Comparison of ENCODE assay signal across 10 mouse cellular contexts in the genomic region with DNA sequence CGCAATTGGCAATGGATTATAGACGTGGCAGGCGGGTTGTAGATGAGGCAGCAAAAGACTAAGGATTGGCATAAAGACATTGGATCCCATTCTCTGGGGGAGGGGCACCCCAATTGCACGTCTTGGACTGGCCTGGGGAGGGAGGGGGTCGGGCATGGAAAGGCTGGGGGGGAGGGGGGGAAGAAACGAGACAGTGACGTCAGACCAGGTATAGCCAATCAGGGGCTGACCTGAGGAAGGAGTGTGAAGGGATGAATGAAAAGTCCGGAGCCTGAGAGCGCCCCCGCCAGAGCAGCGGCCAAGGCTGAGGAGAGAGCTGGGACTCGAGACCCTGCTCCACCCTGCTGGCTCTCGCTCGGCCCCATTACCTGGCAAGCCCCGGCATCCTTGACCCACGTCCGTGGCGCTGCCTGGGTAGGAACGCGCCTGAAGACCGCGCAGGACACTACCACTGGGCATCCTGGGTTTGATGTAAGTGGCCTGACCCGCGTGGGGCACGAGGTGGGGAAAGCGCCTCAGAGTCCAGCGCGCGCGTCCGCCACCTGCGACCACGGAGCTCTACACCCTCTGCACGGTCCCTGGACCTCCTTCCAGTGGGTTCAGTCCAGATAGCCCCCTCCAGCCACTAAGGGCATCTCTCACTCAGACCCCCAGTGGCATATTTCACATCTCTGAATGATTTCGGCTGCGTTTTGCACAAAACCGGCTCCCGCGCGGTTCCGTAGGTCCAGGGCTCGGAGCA. TPM values are rescaled to one million over a fixed set of nuclear protein-coding genes. Genes with fewer than 3 reads are reported as not detected.
DNase-seq lines count a peak whose midpoint lies in the region; ATAC-seq and TF ChIP-seq lines count a peak whose summit lies in the region.
"Had no signal": no experiment of that assay in that cellular context is flagged by ENCODE, and none has a peak within 500 bp of the region (broad histone marks: within the 10 kb centered on the region; RNA-seq: fewer than 3 reads in every experiment).

No protein-coding gene starts in this region.

- H3K4me2 ChIP-seq in embryonic facial prominence, embryonic 15.5 days (replicated peaks): peak overlapping the region; percentile 43

- no peak for TF ChIP-seq CTCF in heart, adult 2 months (IDR thresholded peaks at IDR 0.05)
- TF ChIP-seq CTCF in left cerebral cortex, adult 2 months (IDR thresholded peaks at IDR 0.05): no peak

- H3K27me3 ChIP-seq in heart, adult 2 months (ENCODE audit: control insufficient read depth, insufficient read depth, low read length): peaks cover 27% of the 10 kb centered on the region
- H3K27me3 ChIP-seq in embryonic facial prominence, embryonic 15.5 days: peaks cover 96% of the 10 kb centered on the region

- TF ChIP-seq POLR2A in heart, adult 2 months (IDR thresholded peaks at IDR 0.05; ENCODE audit: insufficient read depth, low read depth, low read length): no peak

- H3K4me3 ChIP-seq in heart, adult 2 months: peak overlapping the region; percentile 18; the same call in 1 of the 2 replicates
- H3K4me3 ChIP-seq in embryonic facial prominence, embryonic 15.5 days (replicated peaks): peak overlapping the region; percentile 28; the same call in 1 of the 2 replicates
- H3K4me3 ChIP-seq in left cerebral cortex, adult 2 months: peak overlapping the region; percentile 51

- no peak for DNase-seq in heart, adult 2 months
- no peak for DNase-seq in heart, adult 18-20 months
- peak; percentile 93 for DNase-seq in Muller cell, postnatal 12 days (ENCODE audit: inconsistent ontology term)
- peak; percentile 79 to 82 for DNase-seq in left cerebral cortex, adult 2 months (ENCODE audit: extremely low spot score in 1 of 2, low spot score in 2 of 2)
- peak; percentile 75 to 81 for DNase-seq in right cerebral cortex, adult 2 months (ENCODE audit: low spot score in 2 of 2)
- DNase-seq in ovary, postnatal 36 days (ENCODE audit: low spot score): no peak
- no peak for DNase-seq in thymus, postnatal 4 days

- H3K9me3 ChIP-seq in embryonic facial prominence, embryonic 15.5 days (replicated peaks): no peaks in the 10 kb centered on the region

- no peak overlapping the region for H3K27ac ChIP-seq in heart, adult 2 months
- no peak overlapping the region for H3K27ac ChIP-seq in embryonic facial prominence, embryonic 15.5 days (replicated peaks)
- peak overlapping the region; percentile 95 for H3K27ac ChIP-seq in left cerebral cortex, adult 2 months

- no peak for TF ChIP-seq EP300 in heart, adult 2 months (IDR thresholded peaks at IDR 0.05; ENCODE audit: insufficient read depth, low read depth, low read length)

- no peaks in the 10 kb centered on the region for H3K36me3 ChIP-seq in heart, adult 2 months (ENCODE audit: control insufficient read depth, insufficient read depth, low read length)
- H3K36me3 ChIP-seq in embryonic facial prominence, embryonic 15.5 days: no peaks in the 10 kb centered on the region

- 3% methylated on average over 41 of the region's 42 CpGs for WGBS in heart, adult 2 months
- 2% methylated on average over 42 of the region's 42 CpGs for WGBS in embryonic facial prominence, embryonic 15.5 days

- no peaks in the 10 kb centered on the region for H3K79me2 ChIP-seq in heart, adult 2 months (replicated peaks; ENCODE audit: control insufficient read depth, insufficient read depth, low read length)

- intact Hi-C loops in heart, adult 2 months (cut with DNase I): no loop called here
- intact Hi-C loops in left cerebral cortex, adult 2 months (cut with DNase I): no loop called here

- H3K9ac ChIP-seq in heart, adult 2 months (ENCODE audit: low read depth, low read length): no peak overlapping the region
- H3K9ac ChIP-seq in embryonic facial prominence, embryonic 15.5 days: no peak overlapping the region

- no peaks in the 10 kb centered on the region; the same call in 1 of the 2 replicates for H3K4me1 ChIP-seq in heart, adult 2 months (ENCODE audit: control insufficient read depth, insufficient read depth, low read length)
- H3K4me1 ChIP-seq in embryonic facial prominence, embryonic 15.5 days: peaks cover 21% of the 10 kb centered on the region

- no peak for ATAC-seq in embryonic facial prominence, embryonic 15.5 days (ENCODE audit: insufficient number of reproducible peaks, low FRiP score, low TSS enrichment, low read depth)

RNA-seq across cellular contexts. Expression of a gene that starts 40.1 kb away (rescaled TPM):
- total RNA-seq in heart, adult 2 months (2021): not detected
- 0.20 TPM in 1 of 2 replicates, not detected in the other for polyA plus RNA-seq in heart, adult 2 months (2012; rRNA removed)
- under 1 TPM in 1 of 2 experiments, not detected in 1; 0.64 TPM for total RNA-seq in heart, adult 18-20 months (2021)
- 15.8 and 20.1 TPM in 2 replicates for polyA plus RNA-seq in embryonic facial prominence, embryonic 15.5 days (2015; fragmentation: Nextera tagmentation; extraction: Ambion mirVana)
- not detected for total RNA-seq in left cerebral cortex, adult 2 months (2021)
- polyA plus RNA-seq: C2C12; frontal cortex, adult 2 months had no signal

Comparison
In these comparisons a context has a peak if more than half of its experiments do, and no peak if none do; other contexts are left out.
1. DNase-seq: peak in Muller cell, postnatal 12 days (single experiment), left cerebral cortex, adult 2 months (2 of 2) and right cerebral cortex, adult 2 months (2 of 2); none in heart, adult 2 months (0 of 2), heart, adult 18-20 months (0 of 2), ovary, postnatal 36 days (single experiment) and thymus, postnatal 4 days (single experiment).
2. Peak in every context shown above with its lines, with median percentiles within 50 percentile points of each other: H3K4me3 ChIP-seq.